Mouse (Mus musculus) cortical plate, adult 2 months (tissue): ENCODE results near the gene Lamb3.

Experiments
- CTCF ChIP-seq: fragments of 200-500 bp; IDR thresholded peaks from 2 replicates; pipeline ENCODE4 v1.5.1; 2011; ENCODE audit warnings: mild to moderate bottlenecking, control low read depth, low read length; ENCODE audit not compliant: insufficient read depth; ENCODE audit errors: extremely low read depth
- POLR2A ChIP-seq: fragments of 200-500 bp; IDR thresholded peaks from 2 replicates; pipeline ENCODE4 v1.6.1; 2011; ENCODE audit warnings: mild to moderate bottlenecking, low read length, control low read depth; ENCODE audit not compliant: insufficient read depth; ENCODE audit errors: extremely low read depth

- TF ChIP-seq CTCF = no peak
- no peak for TF ChIP-seq POLR2A
These were observed 174.3 kb downstream of the Lamb3 start for GRCm38 (mm10) chr1:193381597-193382404.
